Mouse (Mus musculus): ENCODE data around the gene Dock6.
"Not testable (repeated sequence)": the region's sequence is repeated elsewhere in the genome, so short reads cannot be mapped to it uniquely, and the experiment has no call there.

Dock6 gene

DNA sequence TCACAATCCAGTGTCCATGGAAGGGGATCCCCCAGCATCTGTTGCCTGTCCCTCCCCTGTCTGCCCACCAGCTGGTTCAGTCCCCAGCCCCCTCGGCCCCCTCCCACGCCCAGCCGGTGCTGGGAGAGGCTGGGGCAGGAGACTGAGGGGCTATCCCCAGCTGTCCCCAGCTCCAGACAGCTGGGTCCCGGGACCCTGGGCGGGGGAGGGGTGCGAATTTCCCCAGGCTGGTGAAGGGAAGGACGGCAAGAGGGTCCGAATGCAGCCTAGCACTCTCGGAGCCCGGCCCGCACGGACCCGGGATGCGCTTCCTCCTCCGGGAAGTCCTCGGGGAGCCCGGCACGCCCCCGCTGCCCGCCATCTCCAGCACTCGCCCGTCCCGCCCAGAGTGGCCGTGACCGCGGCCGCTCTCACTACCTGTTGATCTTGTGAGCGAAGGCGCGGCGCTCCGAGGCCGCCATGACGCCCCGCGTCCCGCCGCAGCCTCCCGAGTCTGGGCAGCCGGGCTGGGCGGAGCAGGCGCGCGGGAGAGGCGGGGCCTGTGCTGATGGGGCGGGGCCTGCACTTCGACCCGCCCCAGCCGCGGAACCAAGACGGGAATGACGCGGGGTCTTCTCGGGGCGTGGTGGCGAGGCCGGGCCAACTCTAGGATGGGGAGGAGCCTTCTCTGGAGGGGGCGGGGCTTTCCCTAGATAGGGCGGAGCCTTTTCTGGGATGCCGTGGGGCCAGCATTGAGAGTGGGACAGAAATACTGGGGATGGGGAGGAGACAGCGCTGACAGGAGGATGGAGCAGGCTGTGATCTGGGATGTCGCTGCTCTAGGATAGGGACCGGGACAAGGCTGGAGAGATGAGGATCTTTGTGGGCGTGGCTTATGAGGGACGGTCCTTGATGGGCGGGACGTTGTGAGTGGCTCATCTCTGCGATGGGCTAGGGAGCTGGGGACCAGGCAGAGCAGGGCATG is at the start of gene Dock6:
TSS of gene Dock6 (minus strand) at position 508 of the 964 bp plus-strand sequence.
- peak; percentile 81 for DNase-seq (ENCODE audit: low spot score)

GRCm38 (mm10) chr9:21901223-21901820 is 48.9 kb upstream of the Dock6 start:
- DNase-seq (ENCODE audit: low spot score), result peak; percentile 23

GRCm38 (mm10) chr9:21889229-21889628 is 36.8 kb upstream of the Dock6 start:
- DNase-seq (ENCODE audit: low spot score), result no peak

GRCm38 (mm10) chr9:21876601-21877000 is 24.2 kb upstream of the Dock6 start:
- DNase-seq (ENCODE audit: low spot score), result no peak

DNA sequence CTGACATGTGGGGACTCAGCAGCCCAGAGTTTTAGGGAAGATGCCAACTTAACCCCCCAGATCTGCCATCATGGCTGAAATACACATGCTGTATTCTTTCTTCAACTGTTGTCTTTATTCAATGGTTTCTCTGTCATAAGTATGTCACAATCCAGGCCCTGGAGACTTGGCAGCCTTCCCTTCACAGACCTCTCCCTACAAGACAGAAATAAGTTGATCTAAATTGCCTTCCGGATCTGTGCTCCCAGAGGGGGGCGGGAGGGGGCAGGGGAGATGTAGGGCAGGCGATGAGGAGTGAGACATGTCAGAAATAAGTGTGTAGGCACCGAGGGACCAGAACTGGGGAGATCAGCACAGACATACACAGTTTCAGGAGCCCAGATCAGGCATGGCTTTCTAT is 19.8 kb upstream of the Dock6 start:
- DNase-seq (ENCODE audit: low spot score), result no peak

GRCm38 (mm10) chr9:21870879-21871524 is 18.6 kb upstream of the Dock6 start:
- no peak for DNase-seq (ENCODE audit: low spot score)

DNA sequence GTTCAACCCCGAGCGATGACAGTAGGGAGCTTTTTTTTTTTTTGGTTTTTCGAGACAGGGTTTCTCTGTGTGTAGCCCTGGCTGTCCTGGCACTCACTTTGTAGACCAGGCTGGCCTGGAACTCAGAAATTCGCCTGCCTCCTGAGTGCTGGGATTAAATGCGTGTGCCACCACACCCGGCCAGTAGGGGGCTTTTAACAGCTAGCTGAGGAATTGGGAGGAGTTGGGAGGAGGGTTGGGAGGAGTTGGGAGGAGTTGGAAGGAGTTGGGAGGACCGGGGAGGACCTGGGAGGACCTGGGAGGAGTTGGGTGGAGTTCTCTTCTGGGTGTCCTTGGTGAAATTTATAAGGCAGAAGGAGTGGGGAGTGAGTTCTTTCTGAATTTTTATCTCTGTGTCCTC is 16.9 kb upstream of the Dock6 start:
- not testable (repeated sequence) for DNase-seq (ENCODE audit: low spot score)

- no peak for DNase-seq (ENCODE audit: low spot score)
Measured at GRCm38 (mm10) chr9:21867726-21868125, 15.3 kb upstream of the Dock6 start.

GRCm38 (mm10) chr9:21866641-21867040 is 14.2 kb upstream of the Dock6 start:
- no peak for DNase-seq (ENCODE audit: low spot score)

GRCm38 (mm10) chr9:21865673-21866398 is 13.4 kb upstream of the Dock6 start:
- no peak for DNase-seq (ENCODE audit: low spot score)

DNA sequence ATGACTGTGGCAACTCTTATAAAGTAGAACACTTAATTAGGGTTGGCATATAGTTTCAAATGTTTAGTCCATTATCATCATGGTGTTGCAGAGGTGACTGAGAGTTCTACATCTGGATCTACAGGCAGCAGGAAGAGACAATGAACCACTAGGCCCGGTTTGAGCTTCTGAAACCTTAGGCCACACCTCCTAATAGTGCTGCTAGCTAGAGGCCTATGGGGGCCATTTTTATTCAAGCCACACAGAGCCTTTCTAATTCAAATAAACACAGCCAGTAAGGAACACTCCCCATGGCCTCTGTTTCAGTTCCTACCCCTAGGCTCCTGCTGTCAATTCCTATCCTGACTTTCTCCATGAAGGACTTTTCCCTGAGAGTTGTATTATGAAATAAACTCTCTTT is 9.7 kb upstream of the Dock6 start:
- no peak for DNase-seq (ENCODE audit: low spot score)

DNA sequence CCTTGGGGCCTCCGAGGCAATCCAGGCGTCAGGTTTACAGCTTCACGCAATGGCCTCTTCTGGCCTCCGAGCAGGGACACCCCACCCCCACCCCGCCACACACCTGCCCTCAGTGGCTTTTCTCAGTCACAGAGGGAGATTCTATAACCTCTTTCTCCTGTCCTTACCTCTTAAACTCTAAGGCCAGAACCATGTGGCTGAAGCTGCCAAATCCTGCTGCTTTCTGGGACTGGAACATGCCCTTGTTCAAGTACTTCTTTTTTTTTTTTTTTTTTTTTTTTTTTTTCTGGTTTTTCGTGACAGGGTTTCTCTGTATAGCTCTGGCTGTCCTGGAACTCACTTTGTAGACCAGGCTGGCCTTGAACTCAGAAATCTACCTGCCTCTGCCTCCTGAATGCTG is 7.9 kb upstream of the Dock6 start:
- DNase-seq (ENCODE audit: low spot score), result not testable (repeated sequence)

GRCm38 (mm10) chr9:21859606-21860005 is 7.2 kb upstream of the Dock6 start:
- DNase-seq (ENCODE audit: low spot score), result no peak

GRCm38 (mm10) chr9:21858084-21858483 is 5.6 kb upstream of the Dock6 start:
- no peak for DNase-seq (ENCODE audit: low spot score)

DNA sequence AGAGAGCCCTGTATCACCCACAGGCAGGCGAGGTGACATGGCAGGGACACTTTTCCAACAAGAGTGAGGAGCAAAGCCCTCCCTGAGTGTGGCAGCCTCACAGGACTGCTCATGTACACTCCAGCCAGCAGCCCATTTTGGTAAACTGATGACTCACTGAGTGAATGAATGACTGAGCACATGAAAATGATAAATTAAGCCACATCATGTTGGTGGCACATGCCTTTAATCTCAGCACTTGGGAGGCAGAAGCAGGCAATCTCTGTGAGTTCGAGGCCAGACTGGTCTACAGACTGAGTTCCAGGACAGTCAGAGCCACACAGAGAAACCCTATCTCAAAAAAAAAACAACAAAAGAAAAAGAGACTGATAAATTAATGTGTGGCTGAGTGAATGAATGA is 5.1 kb upstream of the Dock6 start:
- no peak for DNase-seq (ENCODE audit: low spot score)

- DNase-seq (ENCODE audit: low spot score), result no peak
Measured at GRCm38 (mm10) chr9:21854894-21855293, 2.5 kb upstream of the Dock6 start.

- DNase-seq (ENCODE audit: low spot score), result no peak
Measured at GRCm38 (mm10) chr9:21853961-21854360, 1.5 kb upstream of the Dock6 start.

DNA sequence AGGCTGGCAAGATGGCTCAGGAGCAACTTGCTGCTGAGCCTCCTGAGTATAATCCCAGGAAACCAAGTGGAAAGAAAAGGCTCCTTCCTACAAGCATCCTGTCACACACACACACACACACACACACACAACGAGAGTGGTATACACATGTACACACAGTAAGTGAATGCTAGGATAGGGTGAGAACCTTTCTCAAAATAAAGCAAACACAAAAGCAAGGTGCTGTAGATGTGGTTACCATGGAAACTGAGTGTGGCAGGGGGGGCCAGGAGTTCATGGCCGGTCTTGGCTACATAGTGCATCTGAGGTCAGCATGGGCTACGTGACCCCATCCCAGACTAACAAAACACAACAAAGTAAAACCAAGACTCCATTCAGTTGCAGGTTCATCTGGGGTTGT is 1.4 kb downstream of the Dock6 start:
- no peak for DNase-seq (ENCODE audit: low spot score)

DNA sequence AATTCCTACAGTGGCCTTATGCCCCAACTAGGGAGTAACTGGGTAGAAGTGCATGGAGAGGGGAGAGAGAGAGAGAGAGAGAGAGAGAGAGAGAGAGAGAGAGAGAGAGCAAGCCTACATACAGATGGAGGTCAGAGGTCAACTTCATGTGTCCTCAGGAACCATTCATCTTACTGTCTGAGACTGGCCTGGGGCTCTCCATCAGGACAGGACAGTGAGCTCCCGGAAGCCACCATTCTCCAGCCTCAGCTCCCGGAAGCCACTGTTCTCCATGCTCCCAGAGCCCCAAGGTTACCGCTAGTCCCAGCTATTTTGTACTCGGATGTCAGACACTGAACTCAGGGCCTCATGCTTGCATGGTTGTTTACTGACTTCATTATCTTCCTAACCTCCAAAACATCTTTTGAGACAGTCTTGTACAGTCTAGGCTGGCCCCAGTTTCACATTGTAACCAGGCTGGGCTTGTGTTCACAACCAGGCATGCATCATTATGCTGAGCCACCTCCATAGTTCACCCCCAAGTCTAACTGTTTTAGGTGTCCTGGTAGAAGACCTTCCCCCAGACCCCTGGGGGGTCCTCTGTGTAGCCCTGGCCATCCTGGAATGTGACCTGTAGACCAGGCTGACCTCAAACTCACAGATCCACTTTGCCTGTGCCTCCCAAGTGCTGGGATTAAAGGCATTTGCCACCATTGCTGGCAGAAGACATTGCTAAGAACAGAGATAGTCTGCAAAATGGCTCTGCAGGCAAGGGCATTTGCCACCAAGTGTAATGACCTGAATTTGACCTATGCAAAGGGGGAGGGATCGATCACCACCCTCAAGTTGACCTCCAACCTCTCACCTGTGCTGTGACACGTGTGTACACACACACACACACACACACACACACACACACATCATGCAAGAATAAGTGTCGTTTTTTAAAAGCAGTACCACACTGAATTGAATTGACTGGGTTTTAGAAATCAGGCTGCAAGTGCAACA is 2.5 kb downstream of the Dock6 start:
- no peak for DNase-seq (ENCODE audit: low spot score)

DNA sequence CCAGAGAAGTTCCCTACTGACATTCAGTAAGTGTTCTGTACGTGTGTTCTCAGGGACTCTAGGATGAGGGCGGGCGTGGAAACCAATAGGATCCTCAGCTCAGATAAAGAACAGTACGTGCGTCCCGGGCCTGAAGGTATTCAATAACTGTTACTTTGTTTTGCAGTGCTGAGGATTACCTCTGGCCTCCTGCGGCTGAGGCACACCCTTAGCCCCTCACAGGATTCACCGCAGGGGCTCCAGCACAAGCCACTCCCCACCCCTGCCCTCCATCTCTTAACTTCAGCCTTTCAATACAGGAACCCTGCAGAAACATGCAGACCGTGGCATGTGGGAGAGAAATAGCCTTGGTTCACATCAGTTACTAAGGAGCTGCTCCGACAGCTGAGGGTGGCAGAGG is 4.5 kb downstream of the Dock6 start:
- DNase-seq (ENCODE audit: low spot score), result no peak

- DNase-seq (ENCODE audit: low spot score), result no peak
Measured at GRCm38 (mm10) chr9:21847425-21847824, 5.0 kb downstream of the Dock6 start.
